Mouse (Mus musculus): ENCODE data around the gene Uncx. TPM values are rescaled to one million over a fixed set of nuclear protein-coding genes. Genes with fewer than 3 reads are reported as not detected.
"Not testable (repeated sequence)": the region's sequence is repeated elsewhere in the genome, so short reads cannot be mapped to it uniquely, and the experiment has no call there.

The Uncx gene
- polyA plus RNA-seq, 1 experiment from 2014 or later = not detected

- Histone ChIP-seq H3K27me3 (ENCODE audit: control insufficient read depth, insufficient read depth, low read length) (peaks cover 51% of the 10 kb centered on the region), H3K4me1 (ENCODE audit: control insufficient read depth, insufficient read depth, low read length) (peaks cover 3% of the 10 kb centered on the region; the same call in 1 of the 2 replicates), H3K9ac (replicated peaks; ENCODE audit: low read depth, low read length) (no peak overlapping the region), H3K4me2 (replicated peaks; ENCODE audit: low read depth, low read length) (0 out of 2 replicates have a peak overlapping the region, but pooled peaks have one; percentile 20), H3K27ac (ENCODE audit: low read length) (no peak overlapping the region), H3K4me3 (ENCODE audit: low read depth, low read length) (no peak overlapping the region), H3K9me3 (ENCODE audit: control insufficient read depth, low read depth, low read length) (no peaks in the 10 kb centered on the region), H3K36me3 (ENCODE audit: control insufficient read depth, insufficient read depth, low read length) (no peaks in the 10 kb centered on the region)
- no peak for ATAC-seq (ENCODE audit: insufficient number of reproducible peaks, insufficient read depth, low FRiP score, low read depth)
- 12% methylated on average over 39 of the region's 39 CpGs for WGBS
These were observed 41.9 kb downstream of the Uncx start for GRCm38 (mm10) chr5:139584971-139585747.

GRCm38 (mm10) chr5:139585748-139586060 lies 42.4 kb downstream of the Uncx start:
- Histone ChIP-seq H3K4me1 (ENCODE audit: control insufficient read depth, insufficient read depth, low read length) (peaks cover 3% of the 10 kb centered on the region; the same call in 1 of the 2 replicates), H3K4me3 (ENCODE audit: low read depth, low read length) (no peak overlapping the region), H3K27me3 (ENCODE audit: control insufficient read depth, insufficient read depth, low read length) (peaks cover 45% of the 10 kb centered on the region), H3K9ac (replicated peaks; ENCODE audit: low read depth, low read length) (no peak overlapping the region), H3K36me3 (ENCODE audit: control insufficient read depth, insufficient read depth, low read length) (no peaks in the 10 kb centered on the region), H3K9me3 (ENCODE audit: control insufficient read depth, low read depth, low read length) (no peaks in the 10 kb centered on the region), H3K27ac (ENCODE audit: low read length) (no peak overlapping the region), H3K4me2 (replicated peaks; ENCODE audit: low read depth, low read length) (no peak overlapping the region)
- 11% methylated on average over 8 of the region's 8 CpGs for WGBS
- no peak for ATAC-seq (ENCODE audit: insufficient number of reproducible peaks, insufficient read depth, low FRiP score, low read depth)

DNA sequence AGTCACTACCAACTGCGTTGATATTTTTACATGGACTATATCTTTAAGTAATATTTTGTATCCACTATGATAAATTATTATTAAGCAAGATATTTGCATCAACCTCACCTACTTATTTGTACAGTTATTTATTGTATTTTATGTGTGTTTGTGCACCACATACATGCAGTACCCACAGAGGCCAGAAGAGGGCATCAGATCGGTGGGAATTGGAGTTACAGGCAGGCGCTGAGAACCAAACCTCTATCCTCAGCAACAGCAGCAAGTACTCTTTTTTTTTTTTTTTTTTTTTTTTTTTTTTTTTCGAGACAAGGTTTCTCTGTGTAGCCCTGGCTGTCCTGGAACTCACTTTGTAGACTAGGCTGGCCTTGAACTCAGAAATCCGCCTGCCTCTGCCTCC lies 44.2 kb downstream of the Uncx start:
- H3K4me2 ChIP-seq (replicated peaks; ENCODE audit: low read depth, low read length); H3K4me3 ChIP-seq (ENCODE audit: low read depth, low read length); H3K9me3 ChIP-seq (ENCODE audit: control insufficient read depth, low read depth, low read length); H3K27ac ChIP-seq (ENCODE audit: low read length); H3K36me3 ChIP-seq (ENCODE audit: control insufficient read depth, insufficient read depth, low read length); ATAC-seq (ENCODE audit: insufficient number of reproducible peaks, insufficient read depth, low FRiP score, low read depth); H3K4me1 ChIP-seq (ENCODE audit: control insufficient read depth, insufficient read depth, low read length); H3K9ac ChIP-seq (replicated peaks; ENCODE audit: low read depth, low read length): not testable (repeated sequence)
- H3K27me3 ChIP-seq (ENCODE audit: control insufficient read depth, insufficient read depth, low read length) = peaks cover 28% of the 10 kb centered on the region
- WGBS = 77% methylated on average over 4 of the region's 5 CpGs

- H3K4me3 ChIP-seq (ENCODE audit: low read depth, low read length); H3K9ac ChIP-seq (replicated peaks; ENCODE audit: low read depth, low read length); H3K36me3 ChIP-seq (ENCODE audit: control insufficient read depth, insufficient read depth, low read length); H3K4me1 ChIP-seq (ENCODE audit: control insufficient read depth, insufficient read depth, low read length); H3K4me2 ChIP-seq (replicated peaks; ENCODE audit: low read depth, low read length); H3K9me3 ChIP-seq (ENCODE audit: control insufficient read depth, low read depth, low read length): not testable (repeated sequence)
- ATAC-seq (ENCODE audit: insufficient number of reproducible peaks, insufficient read depth, low FRiP score, low read depth) = peak; percentile 48; the same call in 1 of the 2 replicates
- WGBS = 28% methylated on average over 6 of the region's 6 CpGs
- Histone ChIP-seq H3K27me3 (ENCODE audit: control insufficient read depth, insufficient read depth, low read length) (peaks cover 13% of the 10 kb centered on the region), H3K27ac (ENCODE audit: low read length) (0 out of 2 replicates have a peak overlapping the region, but pooled peaks have one; percentile 21)
These were observed 47.5 kb downstream of the Uncx start for GRCm38 (mm10) chr5:139590682-139591360.

- H3K36me3 ChIP-seq (ENCODE audit: control insufficient read depth, insufficient read depth, low read length) = no peaks in the 10 kb centered on the region
- H3K4me3 ChIP-seq (ENCODE audit: low read depth, low read length) = no peak overlapping the region
- H3K27ac ChIP-seq (ENCODE audit: low read length) = no peak overlapping the region
- H3K4me1 ChIP-seq (ENCODE audit: control insufficient read depth, insufficient read depth, low read length) = peaks cover 3% of the 10 kb centered on the region; the same call in 1 of the 2 replicates
- no peaks in the 10 kb centered on the region for H3K9me3 ChIP-seq (ENCODE audit: control insufficient read depth, low read depth, low read length)
- H3K4me2 ChIP-seq (replicated peaks; ENCODE audit: low read depth, low read length) = no peak overlapping the region
- H3K9ac ChIP-seq (replicated peaks; ENCODE audit: low read depth, low read length) = no peak overlapping the region
- ATAC-seq (ENCODE audit: insufficient number of reproducible peaks, insufficient read depth, low FRiP score, low read depth) = no peak
- peaks cover 7% of the 10 kb centered on the region; the same call in 1 of the 2 replicates for H3K27me3 ChIP-seq (ENCODE audit: control insufficient read depth, insufficient read depth, low read length)
- WGBS = 81% methylated on average over 3 of the region's 3 CpGs
These were observed 48.7 kb downstream of the Uncx start for GRCm38 (mm10) chr5:139592011-139592410.

GRCm38 (mm10) chr5:139592850-139593249 lies 49.6 kb downstream of the Uncx start:
- Histone ChIP-seq H3K9me3 (ENCODE audit: control insufficient read depth, low read depth, low read length) (no peaks in the 10 kb centered on the region), H3K4me1 (ENCODE audit: control insufficient read depth, insufficient read depth, low read length) (peaks cover 3% of the 10 kb centered on the region; the same call in 1 of the 2 replicates), H3K4me2 (replicated peaks; ENCODE audit: low read depth, low read length) (no peak overlapping the region), H3K27ac (ENCODE audit: low read length) (no peak overlapping the region), H3K9ac (replicated peaks; ENCODE audit: low read depth, low read length) (no peak overlapping the region), H3K27me3 (ENCODE audit: control insufficient read depth, insufficient read depth, low read length) (peaks cover 7% of the 10 kb centered on the region; the same call in 1 of the 2 replicates), H3K4me3 (ENCODE audit: low read depth, low read length) (no peak overlapping the region), H3K36me3 (ENCODE audit: control insufficient read depth, insufficient read depth, low read length) (no peaks in the 10 kb centered on the region)
- 92% methylated on average over 3 of the region's 3 CpGs for WGBS
- ATAC-seq (ENCODE audit: insufficient number of reproducible peaks, insufficient read depth, low FRiP score, low read depth) = no peak

GRCm38 (mm10) chr5:139593746-139594145 lies 50.5 kb downstream of the Uncx start:
- Histone ChIP-seq H3K4me3 (ENCODE audit: low read depth, low read length) (no peak overlapping the region), H3K4me1 (ENCODE audit: control insufficient read depth, insufficient read depth, low read length) (peaks cover 9% of the 10 kb centered on the region; the same call in 1 of the 2 replicates), H3K9me3 (ENCODE audit: control insufficient read depth, low read depth, low read length) (no peaks in the 10 kb centered on the region), H3K4me2 (replicated peaks; ENCODE audit: low read depth, low read length) (no peak overlapping the region), H3K27me3 (ENCODE audit: control insufficient read depth, insufficient read depth, low read length) (peaks cover 10% of the 10 kb centered on the region; the same call in 1 of the 2 replicates), H3K36me3 (ENCODE audit: control insufficient read depth, insufficient read depth, low read length) (no peaks in the 10 kb centered on the region), H3K9ac (replicated peaks; ENCODE audit: low read depth, low read length) (no peak overlapping the region), H3K27ac (ENCODE audit: low read length) (no peak overlapping the region)
- 19% methylated on average over 21 of the region's 21 CpGs for WGBS
- no peak for ATAC-seq (ENCODE audit: insufficient number of reproducible peaks, insufficient read depth, low FRiP score, low read depth)

DNA sequence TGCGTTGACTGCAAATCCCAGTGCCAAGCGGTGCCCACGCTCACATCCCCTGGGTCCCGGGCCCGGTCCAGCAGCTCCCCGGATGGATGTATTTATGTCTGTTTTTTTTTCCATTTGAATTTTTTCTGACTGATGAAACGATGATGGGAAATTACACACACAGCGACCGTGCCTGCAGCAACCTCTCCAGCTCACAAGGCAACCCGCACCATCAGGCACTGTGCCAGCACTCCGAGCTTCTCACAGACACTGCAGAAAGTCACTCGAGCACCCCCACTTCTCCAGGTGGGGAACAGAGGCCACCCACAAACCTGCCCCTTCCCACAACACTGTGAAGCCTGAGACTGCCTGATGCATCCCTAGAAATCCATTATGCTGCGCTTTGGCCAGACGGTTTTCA lies 51.7 kb downstream of the Uncx start:
- no peaks in the 10 kb centered on the region for H3K36me3 ChIP-seq (ENCODE audit: control insufficient read depth, insufficient read depth, low read length)
- no peak overlapping the region for H3K4me2 ChIP-seq (replicated peaks; ENCODE audit: low read depth, low read length)
- no peak overlapping the region for H3K4me3 ChIP-seq (ENCODE audit: low read depth, low read length)
- peaks cover 11% of the 10 kb centered on the region; the same call in 1 of the 2 replicates for H3K27me3 ChIP-seq (ENCODE audit: control insufficient read depth, insufficient read depth, low read length)
- no peak for ATAC-seq (ENCODE audit: insufficient number of reproducible peaks, insufficient read depth, low FRiP score, low read depth)
- no peak overlapping the region for H3K27ac ChIP-seq (ENCODE audit: low read length)
- no peak overlapping the region for H3K9ac ChIP-seq (replicated peaks; ENCODE audit: low read depth, low read length)
- H3K4me1 ChIP-seq (ENCODE audit: control insufficient read depth, insufficient read depth, low read length) = peaks cover 16% of the 10 kb centered on the region; the same call in 1 of the 2 replicates
- no peaks in the 10 kb centered on the region for H3K9me3 ChIP-seq (ENCODE audit: control insufficient read depth, low read depth, low read length)
- WGBS = 68% methylated on average over 14 of the region's 14 CpGs

Data from stomach, embryonic 14.5 days (tissue).